Mouse (Mus musculus): ENCODE data around the gene Sln.

- TF ChIP-seq CTCF (IDR thresholded peaks at IDR 0.05; ENCODE audit: low read depth) (no peak), EP300 (IDR thresholded peaks at IDR 0.05; ENCODE audit: low read depth) (no peak)
These were observed 43.4 kb upstream of the Sln start for GRCm38 (mm10) chr9:53806496-53807086.

All from heart, postnatal 0 days (tissue).